Mouse (Mus musculus): Measurements from ENCODE around the gene Olfr522.

Gene Olfr522

DNA sequence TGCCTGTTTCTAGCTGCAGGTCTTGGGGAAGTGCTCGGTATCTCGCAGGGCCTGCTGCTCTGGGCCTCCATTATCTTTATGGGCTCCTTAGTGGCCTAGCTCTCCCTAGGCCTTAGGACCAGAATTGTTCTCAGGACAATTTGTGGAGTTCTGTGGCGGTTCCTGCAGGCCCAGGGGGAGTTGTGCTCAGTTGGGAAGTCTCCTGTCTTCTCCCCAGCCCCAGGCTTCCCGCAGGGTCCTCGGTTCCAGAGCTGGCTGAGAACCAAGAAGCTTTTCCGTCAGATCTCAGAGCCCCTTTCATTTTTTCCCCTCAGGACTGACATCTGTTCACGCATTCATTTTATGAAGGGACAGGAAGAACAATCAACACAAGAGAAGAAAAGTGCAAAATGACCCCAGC lies at the start of gene Olfr522:
Gene Olfr522, minus strand, starts transcription at position 101 of the 400 bp plus-strand sequence.
- CTCF ChIA-PET = no interaction called here

DNA sequence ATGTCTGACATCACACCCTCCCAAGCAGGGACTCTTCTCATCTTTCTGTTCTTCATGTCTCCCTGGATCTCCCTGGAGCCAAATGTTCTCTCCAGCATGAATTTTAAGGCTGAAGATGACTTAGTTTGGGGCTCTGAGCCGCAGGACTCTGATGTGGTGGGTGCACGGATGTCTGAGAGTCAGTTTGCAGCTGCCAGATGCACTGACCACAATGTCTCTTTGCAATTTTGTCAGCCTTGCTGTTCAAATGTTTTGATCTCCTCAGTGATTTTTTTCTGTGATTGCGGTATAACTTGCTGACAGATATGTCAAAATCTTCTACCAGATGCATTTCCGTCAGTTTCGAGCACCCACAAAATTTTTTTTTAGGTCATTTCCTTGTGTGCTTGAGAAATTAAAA lies 49.3 kb upstream of the Olfr522 start:
- CTCF ChIA-PET = interaction anchor here (0.5 kb wide), 1 partner anchor 1422 kb away, joined by 3 read pairs; no protein-coding TSS in a partner anchor

DNA sequence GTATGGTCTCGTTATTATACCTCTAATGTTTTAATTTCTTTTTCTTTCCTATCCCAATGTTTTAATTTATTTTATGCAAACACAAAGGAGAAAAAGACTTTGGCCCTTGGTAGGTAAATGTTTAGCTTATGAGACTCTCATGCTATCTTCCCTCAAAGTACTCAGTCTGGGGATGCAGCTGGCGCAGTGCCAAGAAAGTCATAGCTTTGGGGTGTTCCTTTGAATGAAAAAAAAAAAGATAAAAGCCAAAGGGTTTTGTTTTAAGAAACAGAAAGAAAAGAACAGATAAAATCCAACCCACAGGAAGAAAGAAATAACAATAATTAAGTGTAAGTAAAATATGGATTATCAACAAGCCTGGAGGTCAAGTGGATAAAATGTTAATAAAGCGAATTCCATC lies 44.1 kb upstream of the Olfr522 start:
- CTCF ChIA-PET = no interaction called here

DNA sequence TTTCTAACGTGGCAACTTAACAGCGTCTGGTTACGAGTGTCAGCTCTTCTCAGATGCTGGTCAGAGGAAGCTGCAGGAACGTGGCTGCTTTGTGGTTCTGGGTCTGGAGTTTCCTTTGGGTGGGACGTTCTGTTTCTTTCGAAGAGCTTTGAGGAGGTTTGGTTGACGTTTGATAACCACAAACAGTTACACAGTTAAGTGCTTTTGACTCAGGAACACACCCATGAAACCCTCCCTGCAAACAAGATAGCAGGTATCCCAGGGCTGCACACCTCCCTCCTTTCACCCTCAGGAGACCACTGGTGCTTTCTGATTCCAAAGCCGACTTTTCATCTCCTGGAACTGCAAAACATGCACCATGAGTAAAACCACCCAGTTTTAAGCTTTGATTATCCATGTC lies 43.6 kb upstream of the Olfr522 start:
- CTCF ChIA-PET = no interaction called here

DNA sequence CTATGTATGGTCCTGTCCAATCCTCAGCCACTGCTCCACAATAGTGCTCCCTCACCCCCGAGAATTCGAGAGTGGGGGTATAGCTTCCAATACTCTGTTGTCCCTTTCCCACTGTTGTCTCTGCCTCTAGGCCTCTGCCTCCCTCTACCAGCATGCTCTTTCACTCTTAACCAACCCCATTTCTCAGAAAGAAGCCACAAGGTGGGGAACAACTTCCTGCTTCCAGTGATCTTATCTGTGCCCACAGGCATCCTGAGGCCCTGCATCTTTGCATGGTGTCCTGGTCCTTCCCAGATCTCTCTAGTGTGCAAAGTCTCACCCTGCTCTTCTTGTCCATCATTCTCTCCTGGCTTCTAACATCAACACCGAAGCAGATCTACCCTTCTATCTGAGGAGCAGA lies 42.3 kb upstream of the Olfr522 start:
- CTCF ChIA-PET = no interaction called here

DNA sequence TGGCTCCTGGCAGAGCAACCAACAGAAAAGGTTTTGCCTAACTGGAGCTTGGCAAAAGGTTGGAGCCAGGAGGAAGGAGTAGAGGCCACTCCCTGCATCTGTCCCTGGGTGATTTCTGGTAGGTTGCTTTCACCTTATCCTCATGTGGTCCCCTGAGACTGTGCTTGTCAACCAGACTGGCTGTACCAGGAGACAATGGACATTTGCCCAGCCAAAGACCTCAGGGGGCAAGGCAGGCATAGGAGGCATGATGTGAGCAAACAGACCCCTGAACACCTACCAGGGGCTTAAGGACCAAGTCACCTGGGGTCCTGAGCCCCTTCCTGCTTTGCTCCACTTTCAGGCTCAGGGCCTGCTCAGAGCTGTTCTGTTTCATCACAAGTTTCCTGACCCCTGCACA lies 41.3 kb upstream of the Olfr522 start, which contains the start of gene Olfr524:
Gene Olfr524, minus strand, starts transcription at position 101 of the 400 bp plus-strand sequence.
- CTCF ChIA-PET = no interaction called here

DNA sequence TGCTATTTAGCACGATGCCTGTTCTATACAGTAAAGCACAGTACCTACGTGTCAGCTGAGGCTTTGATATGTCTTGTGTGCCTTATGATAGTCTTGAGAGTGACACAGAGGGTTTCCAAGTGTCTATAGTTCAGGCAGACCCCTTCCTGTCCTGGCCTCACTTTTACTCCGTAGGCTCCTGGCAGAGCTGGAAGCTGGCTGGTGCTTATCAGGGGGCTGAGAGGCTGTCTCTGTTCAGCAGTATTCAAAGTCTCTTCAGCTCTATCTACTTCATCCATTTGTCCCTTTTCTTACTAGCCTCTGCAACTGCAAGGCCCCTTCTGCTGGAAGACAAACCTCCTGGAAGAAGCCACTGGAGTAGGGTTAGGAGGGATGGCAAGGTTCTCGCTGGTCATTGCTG lies 36.5 kb upstream of the Olfr522 start:
- CTCF ChIA-PET = no interaction called here

DNA sequence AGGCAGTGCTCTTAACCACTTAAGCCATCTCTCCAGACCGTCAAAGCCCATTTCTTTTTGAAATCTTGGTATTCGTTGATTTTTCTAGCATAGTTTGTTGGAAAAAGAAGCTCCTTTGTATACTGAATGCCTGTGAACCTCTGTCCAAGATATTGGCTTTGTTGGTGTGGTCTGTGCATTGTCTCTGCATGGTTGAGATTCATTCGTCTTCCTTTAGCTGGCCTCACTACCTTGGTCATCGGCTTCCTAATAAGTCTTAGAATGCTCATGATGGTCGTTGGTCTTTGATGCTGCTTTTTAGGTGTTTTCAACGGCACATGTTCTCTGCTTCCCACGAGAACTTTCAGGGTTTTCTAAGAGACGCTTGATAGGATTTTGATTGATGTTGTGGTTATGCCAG lies 31.4 kb upstream of the Olfr522 start:
- CTCF ChIA-PET = no interaction called here

DNA sequence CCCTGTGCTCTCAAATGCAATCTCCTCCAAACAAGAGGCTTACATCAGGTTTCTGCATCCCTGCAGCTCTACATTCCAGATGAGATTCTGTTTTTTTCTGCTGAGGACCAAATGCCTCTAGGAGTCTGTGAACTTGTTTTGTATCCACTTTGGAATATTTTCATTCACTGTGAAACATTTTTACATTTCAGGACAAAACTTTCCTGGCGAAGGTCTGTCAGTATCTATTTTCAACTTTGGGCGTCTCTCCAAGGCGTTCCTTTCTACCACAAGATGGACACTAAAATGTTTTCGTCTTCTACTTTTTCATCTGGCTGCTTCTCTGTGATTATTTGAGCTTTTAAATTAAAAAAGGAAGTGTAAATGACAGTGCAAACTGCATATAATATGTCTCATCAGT lies 29.5 kb upstream of the Olfr522 start:
- CTCF ChIA-PET = no interaction called here

DNA sequence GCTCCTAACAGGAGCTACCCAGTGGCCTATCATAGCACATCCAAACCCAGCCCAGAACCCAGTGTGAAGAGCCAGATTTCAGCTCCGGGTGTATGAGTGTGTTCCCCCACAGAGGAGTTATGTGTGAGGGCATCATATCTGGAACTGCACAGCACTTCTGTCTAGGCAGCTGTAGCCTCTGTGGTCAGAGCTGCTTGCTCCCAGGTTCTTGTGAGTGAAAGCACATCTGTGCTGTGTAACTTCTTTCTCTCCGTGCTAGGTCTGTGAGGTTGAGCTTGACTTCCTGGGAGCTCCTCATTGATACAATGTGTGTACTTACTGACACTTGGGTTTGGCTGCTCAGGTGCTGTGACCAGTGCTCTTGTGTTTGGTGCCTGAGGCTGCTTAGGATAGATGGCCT lies 28.3 kb upstream of the Olfr522 start:
- CTCF ChIA-PET = interaction anchor here (0.6 kb wide), 1 partner anchor 1022 kb away, joined by 10 read pairs; no protein-coding TSS in a partner anchor

DNA sequence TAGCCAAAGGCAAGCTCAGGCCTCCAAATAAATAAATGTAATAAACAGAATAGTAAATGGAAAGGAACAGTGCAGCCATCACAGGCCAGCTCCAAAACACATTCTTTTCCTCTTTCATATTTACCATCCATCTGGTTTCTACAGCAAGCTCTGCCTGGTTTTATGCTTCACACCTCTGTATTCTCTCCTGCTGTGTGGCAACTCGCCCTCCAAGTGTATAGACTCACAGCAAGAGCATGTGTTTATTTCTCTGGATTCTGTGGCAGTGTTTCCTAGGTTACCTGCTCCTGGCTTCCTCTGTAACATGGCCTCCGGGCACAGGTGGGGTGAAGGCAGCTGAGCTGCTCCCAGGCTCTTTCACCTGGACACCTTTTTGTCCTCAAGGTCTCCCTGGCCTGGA lies 27.9 kb upstream of the Olfr522 start:
- CTCF ChIA-PET = interaction anchor here (0.6 kb wide), 1 partner anchor 1022 kb away, joined by 10 read pairs; no protein-coding TSS in a partner anchor

DNA sequence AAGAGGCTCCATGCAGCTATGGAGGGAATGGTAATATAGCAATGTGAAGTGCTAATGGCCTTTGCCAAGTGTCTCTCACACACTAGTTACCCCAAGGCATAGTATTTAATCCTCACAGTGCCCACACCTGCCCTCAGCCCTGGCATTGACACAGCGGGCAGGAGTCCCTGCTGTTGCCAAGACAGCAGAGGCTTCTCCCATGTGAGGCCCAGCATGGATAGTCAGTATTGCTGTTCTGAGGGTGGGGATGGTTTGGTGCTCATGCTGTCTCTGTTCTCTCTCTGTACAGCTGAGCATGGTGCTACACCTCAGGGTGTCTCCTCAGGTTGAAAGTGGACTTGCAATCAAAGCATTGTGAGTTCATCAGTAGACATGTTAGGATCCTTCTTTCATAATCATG lies 25.9 kb upstream of the Olfr522 start:
- CTCF ChIA-PET = no interaction called here

DNA sequence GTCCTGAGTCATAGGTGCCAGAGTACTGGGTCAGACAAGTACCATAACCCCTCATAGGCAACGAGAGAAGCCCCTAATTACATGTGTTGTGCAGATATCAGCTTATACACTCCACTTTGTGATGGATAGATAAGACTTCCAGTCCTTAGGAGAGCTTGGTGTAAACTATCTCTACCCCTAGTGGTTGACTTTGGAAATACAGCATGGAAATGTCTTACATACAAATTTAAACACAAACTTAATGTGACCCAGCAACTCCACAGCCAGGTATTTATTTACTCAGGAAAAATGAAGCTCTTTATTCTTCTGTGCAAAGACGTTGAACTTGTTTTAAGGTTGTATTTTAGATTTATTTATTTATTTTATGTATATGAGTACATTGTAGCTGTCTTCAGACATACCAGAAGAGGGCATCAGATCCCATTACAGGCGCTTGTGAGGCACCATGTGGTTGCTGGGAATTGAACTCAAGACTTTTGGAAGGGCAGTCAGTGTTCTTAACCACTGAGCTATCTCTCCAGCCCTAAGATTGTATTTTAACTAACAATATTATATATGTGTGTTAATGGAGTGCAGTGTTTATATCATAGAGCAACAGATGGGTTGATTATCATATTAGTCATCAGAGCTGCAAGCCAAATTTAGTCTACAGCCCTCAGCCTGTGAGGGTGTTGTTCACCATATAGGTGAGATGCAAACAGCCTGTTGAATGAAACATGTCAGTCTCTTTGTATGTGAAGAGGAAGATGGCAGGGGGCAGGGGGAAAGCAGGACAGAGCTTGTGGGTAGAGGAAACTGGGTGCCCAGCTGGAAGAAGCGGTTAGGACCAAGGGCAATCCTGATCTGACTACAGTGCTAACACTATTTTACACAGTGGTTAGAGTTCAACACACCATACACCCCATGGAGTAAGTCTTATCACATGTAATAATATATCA lies 24.1 kb upstream of the Olfr522 start:
- CTCF ChIA-PET = no interaction called here

DNA sequence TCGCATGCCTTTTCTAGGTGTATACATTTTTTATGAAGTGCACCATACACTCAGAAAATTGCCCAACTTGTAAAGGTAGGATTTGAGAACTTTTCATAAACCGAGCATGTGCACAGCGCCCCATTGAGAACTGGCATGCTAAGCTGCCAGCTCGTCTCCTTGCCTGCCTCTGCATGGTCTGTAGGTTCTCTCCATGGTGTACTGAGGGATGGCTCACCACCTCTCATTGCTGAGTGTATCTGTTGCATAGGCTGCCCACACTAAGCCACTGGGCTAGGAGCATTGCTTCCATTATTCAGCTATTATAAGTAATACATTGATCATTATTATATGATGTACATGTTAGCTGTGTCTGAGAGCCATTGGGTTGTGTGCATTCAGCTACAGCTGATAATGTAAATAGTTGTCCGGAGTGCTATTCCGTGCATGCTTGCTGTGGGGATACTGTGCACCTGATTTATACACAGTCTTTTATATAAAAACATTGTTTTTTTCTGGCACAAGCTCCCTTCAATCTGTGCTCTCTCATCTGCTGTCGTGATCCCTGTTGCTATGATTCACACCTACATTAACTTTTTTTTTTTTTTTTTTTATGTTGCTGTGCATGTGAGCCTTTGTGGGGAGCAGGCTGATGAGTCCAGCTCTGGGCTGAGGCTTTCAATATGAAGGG lies 23.3 kb upstream of the Olfr522 start:
- CTCF ChIA-PET = interaction anchor here (0.6 kb wide), 1 partner anchor 15 kb away, joined by 3 read pairs; no protein-coding TSS in a partner anchor

DNA sequence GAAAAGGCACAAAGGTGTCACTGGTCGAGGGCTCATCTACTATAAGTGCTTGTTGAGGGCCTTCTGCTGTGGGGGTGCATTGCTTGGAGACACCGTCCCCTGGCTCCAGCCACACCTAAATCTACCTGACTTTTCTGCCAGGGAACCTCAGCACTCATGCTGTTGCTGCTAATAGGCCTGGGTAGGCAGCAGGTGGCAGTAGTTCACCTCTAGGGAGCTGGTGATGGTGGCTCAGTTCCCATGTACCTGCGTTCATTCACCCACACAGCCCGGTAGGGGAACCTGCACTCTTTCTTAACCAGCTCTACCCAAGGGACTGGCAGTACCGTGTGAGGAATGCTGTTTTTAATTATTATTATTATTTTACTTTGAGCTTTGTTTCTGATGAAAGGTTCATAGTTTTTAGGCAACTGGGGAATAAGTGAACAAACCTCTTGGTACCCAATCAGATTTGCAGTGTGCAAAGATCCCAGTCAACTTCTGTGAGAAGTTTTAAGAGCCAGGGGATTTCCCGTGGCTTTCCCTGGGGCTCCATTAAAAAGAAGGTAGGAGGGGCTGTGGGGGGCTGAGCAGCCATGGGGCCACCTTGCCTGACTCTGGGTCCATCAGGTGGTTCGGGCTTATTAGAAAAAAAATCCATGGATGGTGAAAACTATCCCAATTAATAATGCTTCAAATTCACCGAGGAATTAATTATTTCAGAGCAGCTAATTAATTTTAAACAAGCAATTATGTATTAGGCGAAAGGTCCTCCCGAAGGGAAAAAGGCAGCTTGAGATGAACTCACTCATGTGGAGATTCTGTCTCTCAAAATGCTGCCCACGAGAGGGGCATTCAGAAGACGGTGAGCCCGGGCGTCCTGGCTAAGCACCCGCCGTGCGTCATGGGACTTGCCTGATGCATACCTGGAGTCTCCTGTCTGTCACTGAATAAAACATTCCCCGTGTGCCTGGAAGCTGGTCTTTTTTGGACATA lies 22.4 kb upstream of the Olfr522 start:
- CTCF ChIA-PET = interaction anchor here (0.7 kb wide), 1 partner anchor 12 kb away, joined by 9 read pairs; no protein-coding TSS in a partner anchor

DNA sequence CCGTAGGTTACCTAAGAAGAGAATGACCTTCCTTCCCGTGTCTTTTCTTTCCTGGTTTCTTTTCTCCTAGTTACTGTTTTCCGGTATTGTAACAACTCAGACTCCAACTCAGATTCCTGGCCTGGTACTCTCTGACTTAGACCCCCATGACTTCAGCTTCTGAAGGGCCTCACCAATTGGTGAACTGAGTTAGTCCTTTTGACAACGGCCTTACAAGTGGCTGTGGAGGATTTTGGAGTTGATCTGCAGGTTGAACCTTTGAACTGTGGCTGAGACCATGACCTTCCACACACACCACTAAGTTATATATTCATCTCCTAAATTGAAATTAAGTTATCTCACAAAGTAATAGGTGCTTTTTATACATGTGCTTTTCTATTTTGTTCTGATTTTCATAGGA lies 19.6 kb upstream of the Olfr522 start:
- CTCF ChIA-PET = no interaction called here

DNA sequence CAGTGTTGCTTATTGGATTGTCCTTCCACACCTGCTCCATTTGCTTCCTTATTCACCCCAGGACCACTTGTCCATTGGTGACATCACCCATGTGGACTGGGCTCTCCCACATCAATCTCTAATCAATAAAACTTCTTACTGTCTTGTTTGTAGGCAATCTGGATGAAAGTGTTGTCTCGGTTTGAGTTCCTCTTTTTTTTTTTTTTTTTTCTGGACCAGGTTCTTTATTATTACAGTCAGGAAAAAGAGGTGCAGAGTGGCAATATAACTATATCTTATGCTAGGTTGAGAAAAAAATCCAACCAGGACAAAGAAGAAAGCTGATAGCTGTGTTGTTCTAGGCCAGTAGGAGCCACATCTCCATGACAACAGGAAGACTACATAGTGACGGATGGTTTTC lies 16.1 kb upstream of the Olfr522 start:
- CTCF ChIA-PET = no interaction called here

DNA sequence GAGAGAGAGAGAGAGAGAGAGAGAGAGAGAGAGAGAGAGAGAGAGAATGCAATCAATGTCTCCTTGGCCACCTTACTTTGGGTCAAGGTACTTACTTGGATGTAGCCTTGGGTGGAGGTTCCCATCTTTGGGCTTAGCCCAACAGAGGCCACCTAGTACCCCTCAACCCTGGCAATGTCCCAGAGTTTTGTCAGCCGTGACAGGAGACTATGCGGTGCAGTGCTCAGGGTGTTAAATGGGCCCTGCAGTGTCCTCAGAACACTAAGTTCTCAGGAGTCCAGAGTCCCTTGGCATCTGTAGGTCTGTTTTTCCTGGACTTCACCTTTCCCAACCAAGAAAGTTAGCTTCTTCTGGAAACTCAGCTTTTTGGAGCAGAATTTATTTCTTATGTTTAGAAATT lies 14.6 kb upstream of the Olfr522 start:
- CTCF ChIA-PET = no interaction called here

DNA sequence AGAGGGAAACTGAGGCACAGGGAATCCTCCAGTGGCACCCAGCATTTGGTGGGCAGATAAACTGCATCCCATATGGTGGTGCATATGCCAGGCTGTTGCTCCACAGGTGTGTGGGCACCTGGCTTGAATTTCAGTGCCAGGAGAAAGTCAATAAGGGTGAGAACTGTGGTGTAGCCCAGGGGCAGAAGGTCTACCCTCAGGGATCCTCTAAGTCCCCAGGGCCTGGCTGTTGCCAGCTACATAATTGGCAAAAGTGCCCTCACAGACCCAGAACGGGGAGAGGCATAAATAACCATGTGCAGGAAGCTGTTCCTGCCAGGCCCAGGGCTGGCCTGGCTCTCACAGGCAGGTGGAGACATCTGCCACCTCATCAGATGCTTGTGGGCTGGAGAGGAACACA lies 8.4 kb upstream of the Olfr522 start, which contains the start of gene Olfr523:
Gene Olfr523, plus strand, starts transcription at position 282 of the 400 bp plus-strand sequence.
- CTCF ChIA-PET = no interaction called here

DNA sequence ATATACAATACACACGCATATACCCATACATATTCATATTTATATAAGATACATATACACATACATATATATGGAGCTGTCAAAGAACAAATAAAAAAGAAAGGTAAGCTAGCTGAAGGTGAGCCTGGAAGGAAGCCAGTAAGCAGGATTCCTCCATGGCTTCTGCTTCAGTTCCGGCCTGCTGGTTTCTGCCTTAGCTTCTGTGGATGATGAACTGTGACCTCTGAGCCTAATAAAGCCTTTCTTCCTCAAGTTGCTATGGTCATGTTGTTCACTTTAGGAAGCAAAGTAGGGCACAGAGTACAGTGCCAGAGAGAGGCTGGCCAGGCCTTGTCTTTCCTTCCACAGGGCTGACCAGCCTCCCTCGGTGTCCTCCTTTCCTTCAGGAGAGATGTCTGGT lies 6.3 kb upstream of the Olfr522 start:
- CTCF ChIA-PET = no interaction called here

DNA sequence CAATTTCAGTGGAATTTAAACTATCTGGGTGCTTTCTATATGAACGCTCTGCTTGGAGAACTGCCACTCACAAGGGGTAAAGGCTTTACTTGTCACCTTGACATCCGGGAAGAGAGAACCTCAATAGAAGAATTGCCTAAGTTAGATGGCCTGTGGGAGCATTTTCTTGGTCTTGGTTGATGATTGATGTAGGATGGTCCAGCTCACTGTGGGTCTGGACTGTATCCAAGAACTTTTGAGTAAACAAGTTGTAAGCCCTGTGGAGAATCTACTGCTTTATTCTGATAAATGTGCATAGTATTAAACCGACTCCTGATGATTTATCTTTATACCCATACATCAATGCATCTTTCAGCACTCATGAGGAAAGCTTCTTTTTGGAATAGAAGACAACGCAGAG lies 4.8 kb upstream of the Olfr522 start:
- CTCF ChIA-PET = no interaction called here

DNA sequence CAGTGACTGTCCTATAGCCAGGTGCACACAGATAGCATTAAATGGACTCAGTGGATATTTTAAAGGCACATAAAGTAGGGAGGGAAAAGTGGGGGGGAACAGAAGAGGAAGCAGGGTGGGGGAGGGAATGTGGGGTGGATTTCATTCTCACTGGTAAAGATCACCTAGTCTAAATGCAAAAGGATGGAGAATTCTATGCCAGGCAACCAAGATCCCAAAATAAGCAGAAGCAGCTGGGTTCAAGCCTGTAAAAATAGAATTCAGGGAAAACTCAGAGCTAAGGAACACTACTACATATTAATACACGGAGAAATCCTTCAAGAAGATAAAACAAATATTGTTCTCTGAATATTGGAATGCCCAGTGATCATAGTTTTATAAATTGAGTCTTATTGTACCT lies 3.4 kb upstream of the Olfr522 start:
- CTCF ChIA-PET = no interaction called here
